Mouse (Mus musculus): Measurements from ENCODE around the gene Rpusd1. TPM values are rescaled to one million over a fixed set of nuclear protein-coding genes. Genes with fewer than 3 reads are reported as not detected.
A peak's percentile ranks its signal among the peaks of the same experiment; 100 is the strongest.

Rpusd1 gene
- total RNA-seq (2017), result 1.8 and 4.6 TPM in 2 replicates

GRCm38 (mm10) chr17:25727265-25728008 lies at the start of gene Rpusd1, which contains the start of gene Chtf18:
Rpusd1 (plus strand) TSS chr17:25727670.
Chtf18 (minus strand) TSS chr17:25727419.
- ATAC-seq (replicated peaks in 1 of 2; ENCODE audit: insufficient read depth in 1 of 2, low FRiP score in 2 of 2, low TSS enrichment in 1 of 2, low read depth in 1 of 2, poor library complexity in 2 of 2, severe bottlenecking in 2 of 2), result peak; percentile 95 to 96

- ATAC-seq (replicated peaks in 1 of 2; ENCODE audit: insufficient read depth in 1 of 2, low FRiP score in 2 of 2, low TSS enrichment in 1 of 2, low read depth in 1 of 2, poor library complexity in 2 of 2, severe bottlenecking in 2 of 2), result peak; percentile 56 to 62
These were observed 49.5 kb upstream of the Rpusd1 start for GRCm38 (mm10) chr17:25677969-25678368.

- no peak for ATAC-seq (replicated peaks in 1 of 2; ENCODE audit: insufficient read depth in 1 of 2, low FRiP score in 2 of 2, low TSS enrichment in 1 of 2, low read depth in 1 of 2, poor library complexity in 2 of 2, severe bottlenecking in 2 of 2)
These were observed 47.7 kb upstream of the Rpusd1 start for GRCm38 (mm10) chr17:25679818-25680217.

GRCm38 (mm10) chr17:25681636-25682035 lies 45.8 kb upstream of the Rpusd1 start:
- no peak for ATAC-seq (replicated peaks in 1 of 2; ENCODE audit: insufficient read depth in 1 of 2, low FRiP score in 2 of 2, low TSS enrichment in 1 of 2, low read depth in 1 of 2, poor library complexity in 2 of 2, severe bottlenecking in 2 of 2)

GRCm38 (mm10) chr17:25686323-25686722 lies 41.1 kb upstream of the Rpusd1 start:
- peak in 1 of 2 experiments; percentile 48; a peak in 1 of 4 replicates for ATAC-seq (replicated peaks in 1 of 2; ENCODE audit: insufficient read depth in 1 of 2, low FRiP score in 2 of 2, low TSS enrichment in 1 of 2, low read depth in 1 of 2, poor library complexity in 2 of 2, severe bottlenecking in 2 of 2)

GRCm38 (mm10) chr17:25688922-25689321 lies 38.5 kb upstream of the Rpusd1 start:
- no peak for ATAC-seq (replicated peaks in 1 of 2; ENCODE audit: insufficient read depth in 1 of 2, low FRiP score in 2 of 2, low TSS enrichment in 1 of 2, low read depth in 1 of 2, poor library complexity in 2 of 2, severe bottlenecking in 2 of 2)

DNA sequence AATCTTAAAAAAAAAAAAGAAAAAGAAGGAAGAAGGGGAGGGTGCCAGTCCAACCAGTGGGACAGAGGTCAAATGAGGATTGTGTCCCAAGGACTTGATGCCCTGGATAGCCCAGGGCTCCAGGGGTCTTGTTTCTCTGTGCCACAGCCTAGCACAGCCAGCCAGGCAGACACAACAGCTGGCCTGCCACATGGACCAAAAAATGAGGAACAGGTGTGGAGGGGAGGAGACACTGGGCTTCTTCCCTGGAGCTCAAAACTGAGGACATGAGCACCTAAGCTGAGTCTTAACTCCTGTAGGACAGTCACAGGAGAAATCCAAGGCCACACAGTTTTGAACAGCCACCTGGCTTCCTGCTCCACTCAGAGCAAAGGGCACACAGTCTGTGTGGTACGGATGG lies 31.2 kb upstream of the Rpusd1 start:
- no peak for ATAC-seq (replicated peaks in 1 of 2; ENCODE audit: insufficient read depth in 1 of 2, low FRiP score in 2 of 2, low TSS enrichment in 1 of 2, low read depth in 1 of 2, poor library complexity in 2 of 2, severe bottlenecking in 2 of 2)

DNA sequence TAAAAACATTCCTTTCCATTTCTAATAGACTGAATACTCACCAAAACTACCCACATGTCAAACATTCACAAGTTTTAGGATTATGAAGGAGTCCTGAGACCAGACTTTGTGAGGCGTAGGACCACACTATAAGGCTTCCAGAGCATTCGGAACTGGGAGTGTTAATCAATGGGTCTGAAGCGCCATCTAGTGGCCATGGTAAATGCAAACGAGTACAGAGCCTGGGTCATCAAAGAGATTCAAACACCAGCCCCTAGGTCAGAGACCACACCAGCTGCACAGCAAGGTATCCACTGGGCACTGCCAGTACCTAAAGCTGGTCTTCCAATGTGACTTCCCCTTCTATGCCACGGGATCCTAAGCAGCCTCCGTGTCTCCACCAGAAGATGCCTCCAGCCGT lies 29.0 kb upstream of the Rpusd1 start:
- ATAC-seq (replicated peaks in 1 of 2; ENCODE audit: insufficient read depth in 1 of 2, low FRiP score in 2 of 2, low TSS enrichment in 1 of 2, low read depth in 1 of 2, poor library complexity in 2 of 2, severe bottlenecking in 2 of 2), result peak; percentile 69 to 72; a peak in 3 of 4 replicates

- ATAC-seq (replicated peaks in 1 of 2; ENCODE audit: insufficient read depth in 1 of 2, low FRiP score in 2 of 2, low TSS enrichment in 1 of 2, low read depth in 1 of 2, poor library complexity in 2 of 2, severe bottlenecking in 2 of 2), result no peak
These were observed 26.5 kb upstream of the Rpusd1 start for GRCm38 (mm10) chr17:25700863-25701496.

DNA sequence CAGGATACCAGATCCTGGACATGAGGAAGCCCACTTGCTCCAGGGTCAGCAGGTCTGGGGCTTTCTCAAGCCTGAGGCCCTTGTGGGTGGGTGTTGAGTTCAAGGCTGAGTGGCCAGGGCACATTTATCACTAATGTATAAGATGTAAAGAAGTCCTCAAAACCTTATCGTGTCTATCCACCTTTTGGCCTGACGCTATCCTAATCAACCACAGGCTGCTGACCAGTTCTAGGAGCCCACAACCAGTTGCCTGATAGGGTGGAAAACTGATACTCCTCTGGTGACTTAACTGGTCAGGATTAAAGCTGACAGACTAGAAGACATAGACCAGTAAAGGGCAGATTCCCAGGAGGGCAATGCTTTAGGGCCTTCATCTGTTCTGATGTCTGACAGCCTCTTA lies 17.5 kb upstream of the Rpusd1 start:
- ATAC-seq (replicated peaks in 1 of 2; ENCODE audit: insufficient read depth in 1 of 2, low FRiP score in 2 of 2, low TSS enrichment in 1 of 2, low read depth in 1 of 2, poor library complexity in 2 of 2, severe bottlenecking in 2 of 2), result no peak

GRCm38 (mm10) chr17:25711136-25711535 lies 16.3 kb upstream of the Rpusd1 start:
- no peak for ATAC-seq (replicated peaks in 1 of 2; ENCODE audit: insufficient read depth in 1 of 2, low FRiP score in 2 of 2, low TSS enrichment in 1 of 2, low read depth in 1 of 2, poor library complexity in 2 of 2, severe bottlenecking in 2 of 2)

GRCm38 (mm10) chr17:25715627-25716026 lies 11.8 kb upstream of the Rpusd1 start:
- ATAC-seq (replicated peaks in 1 of 2; ENCODE audit: insufficient read depth in 1 of 2, low FRiP score in 2 of 2, low TSS enrichment in 1 of 2, low read depth in 1 of 2, poor library complexity in 2 of 2, severe bottlenecking in 2 of 2), result no peak

- no peak for ATAC-seq (replicated peaks in 1 of 2; ENCODE audit: insufficient read depth in 1 of 2, low FRiP score in 2 of 2, low TSS enrichment in 1 of 2, low read depth in 1 of 2, poor library complexity in 2 of 2, severe bottlenecking in 2 of 2)
These were observed 11.3 kb upstream of the Rpusd1 start for GRCm38 (mm10) chr17:25716130-25716529.

DNA sequence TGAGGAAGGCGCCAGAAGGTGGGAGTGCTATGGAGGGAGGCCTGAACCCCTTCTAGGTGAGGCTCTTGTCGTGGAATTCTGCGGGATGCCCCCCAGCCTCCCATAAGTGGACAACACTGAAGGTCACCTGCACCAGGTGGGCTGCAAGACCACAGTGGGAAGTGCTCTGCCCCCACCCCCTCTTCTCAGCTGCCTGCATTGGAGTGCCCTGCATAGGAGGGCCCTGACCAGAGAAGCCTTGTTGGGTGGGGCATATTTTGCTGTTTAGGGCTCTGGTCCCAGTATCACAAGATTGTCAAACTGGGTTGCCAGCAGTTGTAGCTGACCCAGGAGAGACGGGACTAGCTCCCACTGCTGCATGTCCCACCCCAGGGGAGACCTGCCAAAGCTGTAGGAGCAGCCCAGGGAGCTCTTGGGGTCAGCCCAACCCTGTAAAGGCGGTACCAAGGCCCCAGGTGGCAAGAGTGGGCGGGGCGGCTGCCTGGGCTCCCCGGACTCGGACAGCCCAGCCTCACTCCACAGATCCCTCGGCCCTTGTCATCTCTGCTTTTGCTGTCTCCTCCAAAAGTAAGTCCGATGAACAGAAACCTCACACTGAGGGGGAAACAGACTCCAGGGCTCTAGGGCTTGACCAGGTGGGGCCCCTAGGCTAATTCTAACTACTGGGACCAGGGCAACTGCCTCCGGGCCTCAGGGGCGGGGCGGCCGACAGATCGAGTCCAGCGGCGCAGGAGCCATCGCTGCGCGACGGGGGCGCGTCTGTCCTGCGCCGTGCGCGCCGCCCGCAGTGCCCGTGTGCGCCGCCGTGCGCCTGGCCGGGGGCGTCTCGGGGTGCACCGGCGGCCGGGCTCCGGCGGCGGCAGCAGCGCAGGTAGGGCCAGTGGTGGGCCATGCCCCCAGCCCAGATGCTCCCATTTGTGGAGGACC lies 10.5 kb upstream of the Rpusd1 start, which contains the start of gene Gng13:
Gene Gng13, plus strand, starts transcription at position 461 of the 927 bp plus-strand sequence.
- ATAC-seq (replicated peaks in 1 of 2; ENCODE audit: insufficient read depth in 1 of 2, low FRiP score in 2 of 2, low TSS enrichment in 1 of 2, low read depth in 1 of 2, poor library complexity in 2 of 2, severe bottlenecking in 2 of 2), result no peak

DNA sequence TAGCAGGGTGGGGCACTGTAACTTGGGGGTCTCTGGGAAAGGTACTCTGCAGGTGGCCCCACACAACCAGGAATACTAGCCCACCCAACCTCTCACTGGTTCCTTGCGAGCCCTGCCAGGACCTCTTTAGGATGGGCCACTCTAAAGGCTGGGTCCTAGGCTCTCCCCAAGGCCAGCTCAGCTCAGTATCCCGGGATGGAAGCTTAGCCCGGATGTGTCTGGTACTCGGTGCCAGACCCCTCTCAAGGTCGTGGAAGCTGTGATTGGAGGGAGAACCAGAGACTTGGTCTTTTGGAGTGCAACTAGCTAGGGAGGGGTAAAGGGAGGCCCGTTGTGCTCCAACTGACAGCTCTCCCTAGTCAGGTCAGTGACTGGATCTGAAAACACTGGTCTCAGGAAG lies 9.8 kb upstream of the Rpusd1 start:
- no peak for ATAC-seq (replicated peaks in 1 of 2; ENCODE audit: insufficient read depth in 1 of 2, low FRiP score in 2 of 2, low TSS enrichment in 1 of 2, low read depth in 1 of 2, poor library complexity in 2 of 2, severe bottlenecking in 2 of 2)

DNA sequence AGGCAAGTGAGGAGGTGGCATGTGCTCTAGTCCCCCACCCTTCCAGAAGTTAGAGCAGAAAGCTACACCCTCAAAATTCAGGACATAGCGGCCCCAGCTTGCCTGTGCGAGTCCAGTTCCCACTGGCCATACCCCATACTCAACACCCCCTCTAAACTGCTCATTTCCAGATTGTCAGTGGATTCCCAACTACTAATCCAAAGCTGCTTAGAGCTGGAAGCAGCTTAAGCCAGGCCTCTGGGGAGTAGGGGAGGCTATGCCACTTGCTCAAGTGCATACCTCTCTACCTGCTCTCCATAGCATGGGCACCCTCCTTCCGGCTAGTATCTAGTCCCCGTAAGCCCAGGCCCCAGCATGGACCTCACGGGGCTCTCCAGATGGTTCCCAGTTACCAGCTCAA lies 6.0 kb upstream of the Rpusd1 start:
- no peak for ATAC-seq (replicated peaks in 1 of 2; ENCODE audit: insufficient read depth in 1 of 2, low FRiP score in 2 of 2, low TSS enrichment in 1 of 2, low read depth in 1 of 2, poor library complexity in 2 of 2, severe bottlenecking in 2 of 2)

- ATAC-seq (replicated peaks in 1 of 2; ENCODE audit: insufficient read depth in 1 of 2, low FRiP score in 2 of 2, low TSS enrichment in 1 of 2, low read depth in 1 of 2, poor library complexity in 2 of 2, severe bottlenecking in 2 of 2), result no peak
These were observed 4.0 kb upstream of the Rpusd1 start for GRCm38 (mm10) chr17:25723470-25723869.

DNA sequence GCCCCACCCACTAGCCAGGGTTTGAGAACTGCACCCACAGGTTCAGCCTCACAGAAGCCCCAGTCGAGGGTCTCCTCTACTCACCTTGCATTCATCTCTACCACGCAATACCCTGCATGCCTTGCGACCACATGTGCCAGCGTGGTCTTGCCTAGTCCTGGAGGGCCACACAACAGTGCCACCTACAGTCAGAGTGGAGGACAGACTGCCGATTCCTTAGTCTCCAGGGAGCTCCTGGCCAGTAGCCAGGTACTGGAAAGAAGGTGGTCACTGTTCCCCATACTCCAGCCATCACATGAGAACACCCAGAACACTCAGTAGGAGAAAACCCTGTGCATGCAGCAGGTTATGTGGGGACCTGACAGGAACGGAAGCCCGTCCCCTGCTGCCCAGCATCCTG lies 3.6 kb upstream of the Rpusd1 start:
- ATAC-seq (replicated peaks in 1 of 2; ENCODE audit: insufficient read depth in 1 of 2, low FRiP score in 2 of 2, low TSS enrichment in 1 of 2, low read depth in 1 of 2, poor library complexity in 2 of 2, severe bottlenecking in 2 of 2), result no peak
